Mouse (Mus musculus) intestine, embryonic 15.5 days (tissue): ENCODE measurements around the gene Piwil4. TPM values are rescaled to one million over a fixed set of nuclear protein-coding genes. Genes with fewer than 3 reads are reported as not detected.

ENCODE experiments used
- ATAC-seq: fragments of 200-750 bp; cut with Nextera tagmentation; 2 replicates; pipeline ENCODE4 v1.8.0; 2017; ENCODE audit warnings: moderate TSS enrichment, moderate library complexity
- H3K27ac ChIP-seq: fragments of 300-500 bp; sonication (generic); 2 replicates; pipeline ENCODE4 v1.5.1; 2015; ENCODE audit warnings: mild to moderate bottlenecking, inconsistent platforms
- H3K27me3 ChIP-seq: fragments of 300-500 bp; sonication (generic); replicated peaks from 2 replicates; pipeline ENCODE4 v1.6.1; 2015; ENCODE audit warnings: inconsistent platforms
- H3K36me3 ChIP-seq: fragments of 300-500 bp; sonication (generic); 2 replicates; pipeline ENCODE4 v1.6.1; 2015; ENCODE audit warnings: inconsistent platforms
- H3K4me1 ChIP-seq: fragments of 300-500 bp; sonication (generic); replicated peaks from 2 replicates; pipeline ENCODE4 v1.6.1; 2015; ENCODE audit warnings: inconsistent platforms
- H3K4me2 ChIP-seq: fragments of 300-500 bp; sonication (generic); replicated peaks from 2 replicates; pipeline ENCODE4 v1.6.1; 2015; ENCODE audit warnings: mild to moderate bottlenecking, inconsistent platforms
- H3K4me3 ChIP-seq: fragments of 300-500 bp; sonication (generic); replicated peaks from 2 replicates; pipeline ENCODE4 v1.5.1; 2015; ENCODE audit warnings: inconsistent platforms
- H3K9ac ChIP-seq: fragments of 300-500 bp; sonication (generic); 2 replicates; pipeline ENCODE4 v1.6.1; 2015; ENCODE audit warnings: inconsistent platforms
- H3K9me3 ChIP-seq: fragments of 300-500 bp; sonication (generic); 2 replicates; pipeline ENCODE4 v1.6.1; 2016; ENCODE audit warnings: inconsistent platforms
- WGBS: fragments of 180-500 bp; shearing (Covaris S2); methylation state at CpG from one replicate; pipeline ENCODE4 v1.1.7; 2015; 5-methylcytosine and 5-hydroxymethylcytosine counted together
- polyA plus RNA-seq: library from polyadenylated mRNA; unstranded; fragments of >200 nt; fragmentation: Nextera tagmentation; extraction: Ambion mirVana; gene quantifications from 2 replicates; pipeline ENCODE4 v1.2.1, GENCODE M21; 2015

Piwil4 gene
- polyA plus RNA-seq: 0.20 and 0.28 TPM in 2 replicates

DNA sequence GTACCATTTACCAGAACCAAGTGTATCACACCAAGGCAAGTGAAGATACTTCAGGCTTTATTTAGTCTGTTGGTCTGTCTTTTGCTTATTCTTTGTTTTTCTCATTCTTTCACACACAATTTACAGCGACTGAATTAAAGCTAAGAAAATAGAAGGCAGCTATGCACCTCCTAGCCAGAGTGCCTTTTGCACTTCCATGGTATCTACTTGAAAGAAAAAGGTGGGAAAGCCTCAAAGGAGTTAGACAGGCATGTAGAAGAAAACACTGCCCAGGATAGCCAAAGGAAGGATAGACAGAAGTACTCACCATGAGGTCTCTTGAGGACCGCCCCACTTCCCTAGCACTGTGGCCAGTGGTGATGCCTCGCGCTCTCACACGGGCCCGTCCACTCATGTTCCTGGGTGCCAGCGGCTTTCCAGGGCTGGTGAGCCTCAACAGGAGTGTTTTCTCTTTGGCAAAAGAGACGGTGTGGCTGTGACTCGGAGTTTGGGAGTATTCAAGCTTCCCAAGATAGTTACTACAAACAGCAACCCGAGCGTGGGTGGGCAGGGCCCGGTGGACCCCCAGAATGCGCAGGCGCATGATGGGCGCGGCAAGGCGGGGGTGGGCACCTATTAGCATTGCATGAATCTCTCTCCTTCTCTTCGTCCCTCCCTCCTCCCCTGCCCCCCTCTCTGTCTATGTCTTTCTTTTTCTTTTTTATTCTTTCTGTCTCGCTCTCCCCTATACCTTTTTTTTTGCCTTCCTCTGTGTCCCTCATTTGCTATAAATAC lies at the start of gene Piwil4:
Gene Piwil4 (minus strand): TSS at position 583 of the 774 bp plus-strand sequence.
- H3K9me3 ChIP-seq: no peaks in the 10 kb centered on the region
- no peak within 1 kb of the TSS for H3K27ac ChIP-seq
- no peak within 1 kb of the TSS for H3K4me2 ChIP-seq
- 0 out of 2 replicates have a peak, but pooled peaks cover 2% of the 10 kb centered on the region for H3K4me1 ChIP-seq
- no peaks in the 10 kb centered on the region for H3K36me3 ChIP-seq
- H3K4me3 ChIP-seq: no peak within 1 kb of the TSS
- 83% methylated on average over 19 of the region's 19 CpGs for WGBS
- no peak for ATAC-seq
- no peaks in the 10 kb centered on the region for H3K27me3 ChIP-seq
- no peak within 1 kb of the TSS for H3K9ac ChIP-seq

DNA sequence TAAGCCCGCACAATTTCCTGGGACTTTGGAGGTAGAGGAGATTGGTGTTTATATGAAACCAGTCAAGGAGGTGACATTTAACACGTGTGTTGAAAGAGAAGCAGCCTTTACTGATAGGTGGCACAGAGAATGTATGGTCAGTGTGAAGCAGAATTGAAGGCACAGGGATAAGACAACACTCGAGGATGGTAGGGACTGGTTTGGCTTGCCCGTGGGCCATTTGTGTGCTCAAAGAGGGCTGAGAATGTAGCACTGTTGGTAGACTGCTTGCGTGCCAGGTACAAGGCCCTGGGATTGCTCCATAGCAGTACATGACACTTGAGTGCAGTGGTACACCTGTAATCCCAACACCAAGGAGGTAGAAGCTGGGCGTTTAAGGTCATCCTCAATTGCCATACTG lies 46.8 kb upstream of the Piwil4 start:
- Histone ChIP-seq H3K9ac (no peak overlapping the region), H3K9me3 (no peaks in the 10 kb centered on the region), H3K27me3 (no peaks in the 10 kb centered on the region), H3K4me1 (no peaks in the 10 kb centered on the region), H3K36me3 (no peaks in the 10 kb centered on the region), H3K27ac (no peak overlapping the region), H3K4me2 (no peak overlapping the region), H3K4me3 (no peak overlapping the region)
- ATAC-seq: no peak
- WGBS: 91% methylated on average over 6 of the region's 6 CpGs

DNA sequence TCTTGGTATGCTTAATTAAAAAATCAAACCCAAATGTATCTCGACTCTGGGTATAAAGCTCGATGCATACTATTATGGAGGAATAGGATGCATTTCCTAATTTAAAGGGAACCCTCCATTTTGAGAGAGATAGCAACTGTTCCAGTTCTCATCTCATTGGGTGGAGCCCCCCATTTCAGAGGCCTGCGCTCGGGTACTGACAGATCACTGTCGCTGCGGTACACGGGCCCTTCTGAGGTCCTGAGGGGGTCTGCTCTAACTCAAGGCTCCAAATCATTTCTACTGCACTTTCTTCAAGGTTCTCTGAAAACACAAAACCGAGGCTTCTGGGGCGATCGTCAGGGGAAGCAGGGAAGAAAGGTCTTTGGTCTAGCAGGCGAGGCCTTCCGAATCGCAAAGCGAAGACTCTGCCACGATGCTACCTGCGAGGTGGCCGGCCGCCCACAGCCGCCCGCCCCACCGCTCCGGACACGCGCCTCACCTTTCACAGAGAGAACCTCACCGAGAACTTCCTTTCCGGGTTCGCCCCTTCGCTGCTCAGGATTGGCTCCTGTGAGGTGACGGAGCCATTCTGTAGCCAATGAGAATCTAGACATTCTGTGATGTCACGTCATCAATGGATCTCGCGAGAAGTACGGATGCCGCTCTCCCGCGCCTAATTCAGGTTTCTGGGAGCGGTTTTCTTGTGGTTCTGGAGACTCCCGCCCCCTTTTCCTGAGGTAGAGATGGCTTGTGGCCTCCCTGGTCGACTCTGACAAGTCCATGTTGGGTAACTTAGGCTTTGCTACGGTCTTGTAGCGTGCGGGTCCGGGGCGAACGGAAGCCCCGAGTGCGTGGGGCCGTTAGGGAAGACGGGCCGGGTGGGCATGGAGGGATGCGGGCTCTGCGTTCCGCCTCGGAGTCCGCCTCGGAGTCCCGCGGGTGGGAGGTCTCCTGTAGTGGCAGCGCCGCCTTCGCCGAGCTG lies 43.8 kb upstream of the Piwil4 start, which contains the start of the genes Mre11a and Ankrd49:
Gene Mre11a (plus strand): TSS at position 616 of the 964 bp plus-strand sequence.
Gene Ankrd49 (minus strand): TSS at position 818 of the 964 bp plus-strand sequence.
- Histone ChIP-seq H3K36me3 (no peaks in the 10 kb centered on the region; the same call in 1 of the 2 replicates), H3K4me1 (no peaks in the 10 kb centered on the region), H3K4me3 (peak within 1 kb of the TSS; percentile 67), H3K9ac (peak within 1 kb of the TSS; percentile 85), H3K27ac (peak within 1 kb of the TSS; percentile 97), H3K9me3 (no peaks in the 10 kb centered on the region), H3K4me2 (peak within 1 kb of the TSS; percentile 64), H3K27me3 (no peaks in the 10 kb centered on the region)
- WGBS: under 1% methylated on average over 62 of the region's 62 CpGs
- ATAC-seq: peak; percentile 100

DNA sequence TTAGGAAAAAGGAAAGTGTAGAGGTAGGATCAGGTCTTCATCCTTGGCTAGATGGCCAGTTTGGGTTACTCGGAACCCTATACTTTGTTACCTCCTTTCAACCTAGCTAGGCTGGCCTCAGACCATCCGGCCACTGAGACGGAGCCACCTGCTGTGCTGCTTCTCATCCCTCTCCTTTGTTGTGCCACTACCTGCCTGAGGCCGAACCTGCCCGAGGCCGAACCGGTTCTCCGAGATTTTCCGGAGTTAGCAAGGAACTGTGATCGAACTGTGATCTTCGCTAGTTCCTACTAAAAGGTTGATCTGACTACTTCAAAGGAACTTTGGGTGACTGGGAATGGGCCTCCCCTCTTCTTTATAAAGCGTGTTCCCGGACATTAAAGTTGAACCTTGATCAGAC lies 37.8 kb upstream of the Piwil4 start:
- Histone ChIP-seq H3K36me3 (no peaks in the 10 kb centered on the region; the same call in 1 of the 2 replicates), H3K9me3 (no peaks in the 10 kb centered on the region), H3K4me3 (no peak overlapping the region), H3K4me1 (0 out of 2 replicates have a peak, but pooled peaks cover 2% of the 10 kb centered on the region), H3K9ac (no peak overlapping the region), H3K27ac (no peak overlapping the region), H3K27me3 (no peaks in the 10 kb centered on the region), H3K4me2 (no peak overlapping the region)
- ATAC-seq: 0 out of 2 replicates have a peak, but pooled peaks have one; percentile 28
- WGBS: 29% methylated on average over 13 of the region's 13 CpGs

DNA sequence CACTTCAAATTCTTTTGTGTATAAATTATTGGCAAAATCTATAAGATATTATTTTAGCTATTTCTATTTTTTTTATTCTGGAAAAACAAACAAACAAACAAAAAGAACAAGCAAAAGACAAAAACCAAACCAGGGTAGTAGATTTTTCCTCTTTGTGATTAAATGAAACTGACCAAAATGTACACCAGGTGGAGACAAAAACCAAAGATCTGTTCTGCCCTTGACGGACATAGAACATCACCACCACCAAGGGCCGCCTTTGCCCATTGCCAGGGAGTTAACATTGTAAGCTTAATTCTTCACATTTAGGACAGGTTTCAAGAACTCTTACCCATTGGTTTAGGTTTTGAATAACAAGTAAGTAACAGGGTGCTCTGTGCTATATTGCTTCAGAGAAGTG lies 33.3 kb upstream of the Piwil4 start:
- Histone ChIP-seq H3K4me2 (no peak overlapping the region), H3K9me3 (no peaks in the 10 kb centered on the region), H3K9ac (no peak overlapping the region), H3K4me3 (no peak overlapping the region), H3K27me3 (no peaks in the 10 kb centered on the region; the same call in none of the 2 replicates), H3K36me3 (no peaks in the 10 kb centered on the region), H3K27ac (no peak overlapping the region), H3K4me1 (peaks cover 6% of the 10 kb centered on the region; the same call in 1 of the 2 replicates)
- ATAC-seq: no peak
- WGBS: 49% methylated on average over 2 of the region's 2 CpGs

DNA sequence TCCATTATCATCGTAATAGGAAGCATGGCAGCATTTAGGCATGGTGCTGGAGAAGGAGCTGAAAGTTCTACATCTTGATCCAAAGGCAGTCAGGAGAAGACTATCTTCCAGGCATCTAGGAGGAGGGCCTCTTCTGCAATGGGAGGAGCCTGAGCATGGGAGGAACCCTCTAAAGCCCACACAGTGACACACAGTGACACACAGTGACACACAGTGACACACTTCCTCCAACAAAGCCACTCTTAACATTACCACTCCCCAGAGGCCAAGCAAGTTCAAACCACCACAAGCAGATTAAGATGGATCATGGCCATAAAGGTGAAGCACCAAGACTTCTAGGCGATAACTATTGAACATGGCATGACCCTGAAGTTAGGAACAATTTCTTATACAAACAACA lies 31.5 kb upstream of the Piwil4 start:
- H3K27ac ChIP-seq: no peak overlapping the region
- WGBS: 90% methylated on average over 2 of the region's 2 CpGs

DNA sequence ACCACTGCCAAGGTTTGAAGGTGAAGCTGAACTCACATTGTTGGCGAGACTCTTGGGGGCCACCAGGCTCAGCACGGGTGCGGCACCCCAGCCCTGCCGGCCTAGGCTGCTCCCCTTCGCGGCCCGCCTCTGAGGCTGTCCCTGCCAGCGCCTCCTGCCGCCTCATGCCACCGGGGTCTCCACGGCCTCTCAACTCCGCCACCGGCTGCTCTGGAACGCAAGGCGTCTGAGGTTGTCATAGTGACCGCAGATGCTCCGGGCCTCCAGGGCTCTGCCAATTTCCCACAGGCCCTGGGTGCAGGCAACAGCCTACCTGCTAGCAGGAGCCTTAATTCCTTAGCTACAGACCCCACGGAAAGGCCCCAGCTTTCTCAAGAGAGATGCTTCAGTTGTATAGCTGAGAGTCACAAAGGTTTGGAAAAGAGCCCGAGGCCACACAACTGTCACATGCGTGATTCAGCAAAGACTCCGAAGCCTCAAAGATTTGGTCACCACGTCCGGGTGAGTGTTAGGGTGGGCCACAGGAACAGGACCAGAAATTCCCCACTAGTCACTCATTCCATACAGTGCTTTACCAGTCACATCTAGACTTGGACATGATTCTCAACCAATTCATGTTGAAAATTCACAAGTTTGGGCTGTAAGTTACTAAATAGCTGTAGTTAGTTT lies 30.4 kb upstream of the Piwil4 start, which contains the start of gene 1700012B09Rik:
Gene 1700012B09Rik (minus strand): TSS at position 228 of the 669 bp plus-strand sequence.
- whole genome bisulfite sequencing: 21% methylated on average over 23 of the region's 23 CpGs
- Histone ChIP-seq H3K27ac (no peak within 1 kb of the TSS), H3K27me3 (no peaks in the 10 kb centered on the region; the same call in none of the 2 replicates), H3K4me1 (peaks cover 4% of the 10 kb centered on the region; the same call in 1 of the 2 replicates), H3K4me2 (no peak within 1 kb of the TSS), H3K9me3 (no peaks in the 10 kb centered on the region), H3K9ac (no peak within 1 kb of the TSS), H3K36me3 (no peaks in the 10 kb centered on the region), H3K4me3 (no peak within 1 kb of the TSS)
- ATAC-seq: no peak

More for the DNA sequence above, 31.5 kb upstream of the Piwil4 start:
- Histone ChIP-seq H3K36me3 (no peaks in the 10 kb centered on the region), H3K9me3 (no peaks in the 10 kb centered on the region), H3K4me2 (no peak overlapping the region), H3K9ac (no peak overlapping the region), H3K4me3 (no peak overlapping the region), H3K27me3 (no peaks in the 10 kb centered on the region; the same call in none of the 2 replicates), H3K4me1 (peaks cover 4% of the 10 kb centered on the region; the same call in 1 of the 2 replicates)
- ATAC-seq: no peak

DNA sequence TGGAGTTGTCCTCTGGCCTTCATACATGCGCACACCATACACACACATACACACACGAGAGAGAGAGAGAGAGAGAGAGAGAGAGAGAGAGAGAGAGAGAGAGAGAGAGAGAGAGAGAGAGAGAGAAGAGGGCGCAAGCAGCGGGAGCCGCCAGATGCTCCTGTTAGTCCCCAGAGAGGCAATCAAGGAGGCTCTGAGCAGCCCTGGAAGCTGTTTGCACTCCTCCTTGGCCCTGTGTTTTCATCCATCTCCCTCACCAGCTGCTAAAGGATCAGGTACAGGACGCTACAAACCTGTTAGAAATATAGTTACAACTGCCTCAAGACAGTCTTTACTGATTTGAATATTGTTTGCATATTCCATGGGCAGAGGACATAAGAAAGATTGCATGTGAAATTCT lies 29.3 kb upstream of the Piwil4 start:
- 43% methylated on average over 6 of the region's 6 CpGs for WGBS
- Histone ChIP-seq H3K4me2 (no peak overlapping the region), H3K4me3 (no peak overlapping the region), H3K27ac (no peak overlapping the region), H3K27me3 (no peaks in the 10 kb centered on the region; the same call in none of the 2 replicates), H3K36me3 (no peaks in the 10 kb centered on the region), H3K4me1 (peaks cover 4% of the 10 kb centered on the region; the same call in 1 of the 2 replicates), H3K9me3 (no peaks in the 10 kb centered on the region), H3K9ac (no peak overlapping the region)
- no peak for ATAC-seq

DNA sequence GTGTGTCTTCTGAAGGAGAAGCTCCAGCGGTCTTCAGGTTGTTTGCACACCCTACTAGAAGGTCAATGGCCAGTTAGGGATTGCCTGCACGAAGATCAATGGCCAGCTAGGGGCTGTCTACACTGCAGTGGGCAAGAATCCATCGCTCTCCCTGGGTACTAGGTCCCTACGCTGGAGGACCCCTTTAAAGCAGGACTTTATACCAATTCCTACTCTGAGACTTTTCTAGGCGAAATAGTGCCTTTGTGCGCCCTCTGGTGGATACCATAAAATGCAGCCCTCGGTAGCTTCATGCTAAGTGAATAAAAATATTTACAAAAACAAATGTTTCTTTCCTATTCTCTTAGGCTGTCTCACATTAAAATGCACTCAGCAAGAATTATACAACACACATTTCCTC lies 24.2 kb upstream of the Piwil4 start:
- Histone ChIP-seq H3K4me1 (no peaks in the 10 kb centered on the region), H3K4me3 (no peak overlapping the region), H3K27me3 (no peaks in the 10 kb centered on the region), H3K27ac (no peak overlapping the region), H3K36me3 (no peaks in the 10 kb centered on the region), H3K9me3 (no peaks in the 10 kb centered on the region), H3K4me2 (no peak overlapping the region), H3K9ac (no peak overlapping the region)
- WGBS: 21% methylated on average over 7 of the region's 7 CpGs
- no peak for ATAC-seq

DNA sequence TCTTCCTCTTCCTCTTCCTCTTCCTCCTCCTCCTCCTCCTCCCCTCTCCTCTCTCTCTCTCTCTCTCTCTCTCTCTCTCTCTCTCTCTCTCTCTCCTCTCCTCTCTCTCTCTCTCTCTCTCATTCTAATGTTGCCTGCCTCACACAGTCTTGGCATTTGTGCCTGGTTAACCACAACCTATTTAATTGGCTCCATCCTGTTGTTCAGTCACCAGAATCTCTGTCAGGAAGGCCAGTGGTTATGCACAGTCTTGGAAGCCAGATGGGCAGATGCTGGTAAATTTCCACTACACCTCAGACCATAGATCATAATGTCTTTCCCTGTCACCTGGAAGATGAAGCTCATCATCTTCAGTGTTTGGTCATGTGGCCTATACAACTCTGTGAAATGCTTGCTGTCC lies 18.7 kb upstream of the Piwil4 start:
- Histone ChIP-seq H3K36me3 (no peaks in the 10 kb centered on the region), H3K27me3 (no peaks in the 10 kb centered on the region), H3K9me3 (no peaks in the 10 kb centered on the region), H3K27ac (no peak overlapping the region), H3K4me2 (no peak overlapping the region), H3K9ac (no peak overlapping the region), H3K4me1 (no peaks in the 10 kb centered on the region), H3K4me3 (no peak overlapping the region)
- ATAC-seq: no peak

DNA sequence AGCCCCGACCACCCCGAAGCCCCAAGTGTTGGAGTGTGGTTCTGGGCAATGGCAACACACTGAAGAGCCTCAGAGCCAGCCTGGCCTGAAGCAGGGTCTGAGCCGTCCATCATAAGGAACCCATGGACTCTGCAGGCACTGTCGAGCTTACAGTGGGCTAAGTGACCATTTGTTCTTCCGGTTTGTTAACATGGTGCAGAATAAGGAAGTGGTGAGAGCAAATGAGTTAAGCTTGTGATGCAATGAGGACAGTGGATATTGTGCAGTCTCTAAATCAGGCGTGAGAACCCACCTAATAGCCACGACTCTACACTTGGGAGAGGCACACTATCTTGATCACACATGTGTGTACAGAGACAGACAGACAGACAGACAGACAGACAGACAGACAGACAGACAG lies 18.1 kb upstream of the Piwil4 start:
- no peaks in the 10 kb centered on the region for H3K9me3 ChIP-seq

More for the DNA sequence above, 18.1 kb upstream of the Piwil4 start:
- H3K4me2 ChIP-seq: no peak overlapping the region
- H3K27me3 ChIP-seq: no peaks in the 10 kb centered on the region
- H3K4me3 ChIP-seq: no peak overlapping the region
- H3K36me3 ChIP-seq: no peaks in the 10 kb centered on the region
- ATAC-seq: no peak
- no peak overlapping the region for H3K27ac ChIP-seq
- H3K9ac ChIP-seq: no peak overlapping the region
- WGBS: 56% methylated on average over 7 of the region's 7 CpGs
- H3K4me1 ChIP-seq: no peaks in the 10 kb centered on the region
